Mouse (Mus musculus): Measurements from ENCODE around the gene Mgat5. TPM values are rescaled to one million over a fixed set of nuclear protein-coding genes. Genes with fewer than 3 reads are reported as not detected.

Mgat5 gene
- total RNA-seq, 2 experiments from 2014 or later = 11.8 to 13.5 TPM

- no peak for DNase-seq (ENCODE audit: low spot score in 2 of 2)
Measured at GRCm38 (mm10) chr1:127329810-127330209, 125.0 kb downstream of the Mgat5 start.

- no peak for DNase-seq (ENCODE audit: low spot score in 2 of 2)
Measured at GRCm38 (mm10) chr1:127337740-127338139, 132.9 kb downstream of the Mgat5 start.

GRCm38 (mm10) chr1:127338833-127339487 is 134.1 kb downstream of the Mgat5 start:
- no peak for DNase-seq (ENCODE audit: low spot score in 2 of 2)

- no peak for DNase-seq (ENCODE audit: low spot score in 2 of 2)
Measured at GRCm38 (mm10) chr1:127340296-127340695, 135.5 kb downstream of the Mgat5 start.

- DNase-seq (ENCODE audit: low spot score in 2 of 2) = no peak
Measured at GRCm38 (mm10) chr1:127344913-127345312, 140.1 kb downstream of the Mgat5 start.

- no peak for DNase-seq (ENCODE audit: low spot score in 2 of 2)
Measured at GRCm38 (mm10) chr1:127346596-127347139, 141.9 kb downstream of the Mgat5 start.

GRCm38 (mm10) chr1:127347878-127348620 is 143.2 kb downstream of the Mgat5 start:
- no peak for DNase-seq (ENCODE audit: low spot score in 2 of 2)

GRCm38 (mm10) chr1:127348642-127349341 is 144.0 kb downstream of the Mgat5 start:
- no peak for DNase-seq (ENCODE audit: low spot score in 2 of 2)

GRCm38 (mm10) chr1:127351380-127352057 is 146.7 kb downstream of the Mgat5 start:
- no peak for DNase-seq (ENCODE audit: low spot score in 2 of 2)

GRCm38 (mm10) chr1:127352131-127352793 is 147.4 kb downstream of the Mgat5 start:
- DNase-seq (ENCODE audit: low spot score in 2 of 2) = no peak

GRCm38 (mm10) chr1:127353408-127353807 is 148.6 kb downstream of the Mgat5 start:
- DNase-seq (ENCODE audit: low spot score in 2 of 2) = no peak

- no peak for DNase-seq (ENCODE audit: low spot score in 2 of 2)
Measured at GRCm38 (mm10) chr1:127354152-127354551, 149.3 kb downstream of the Mgat5 start.

- DNase-seq (ENCODE audit: low spot score in 2 of 2) = no peak
Measured at GRCm38 (mm10) chr1:127355034-127355433, 150.2 kb downstream of the Mgat5 start.

- DNase-seq (ENCODE audit: low spot score in 2 of 2) = no peak
Measured at GRCm38 (mm10) chr1:127363638-127364037, 158.8 kb downstream of the Mgat5 start.

GRCm38 (mm10) chr1:127365706-127366105 is 160.9 kb downstream of the Mgat5 start:
- no peak for DNase-seq (ENCODE audit: low spot score in 2 of 2)

GRCm38 (mm10) chr1:127366111-127366510 is 161.3 kb downstream of the Mgat5 start:
- no peak for DNase-seq (ENCODE audit: low spot score in 2 of 2)

GRCm38 (mm10) chr1:127368513-127368912 is 163.7 kb downstream of the Mgat5 start:
- no peak for DNase-seq (ENCODE audit: low spot score in 2 of 2)

GRCm38 (mm10) chr1:127369538-127369937 is 164.7 kb downstream of the Mgat5 start:
- DNase-seq (ENCODE audit: low spot score in 2 of 2) = no peak

- DNase-seq (ENCODE audit: low spot score in 2 of 2) = no peak
Measured at GRCm38 (mm10) chr1:127372096-127372495, 167.3 kb downstream of the Mgat5 start.

GRCm38 (mm10) chr1:127373559-127373958 is 168.7 kb downstream of the Mgat5 start:
- DNase-seq (ENCODE audit: low spot score in 2 of 2) = no peak

GRCm38 (mm10) chr1:127374157-127374556 is 169.3 kb downstream of the Mgat5 start:
- no peak for DNase-seq (ENCODE audit: low spot score in 2 of 2)

Data from adrenal gland, adult 18-20 months (tissue).